Mouse (Mus musculus) fibroblast of lung, adult 2 months (primary cell): ENCODE measurements around the gene Sstr2.
A peak's percentile ranks its signal among the peaks of the same experiment; 100 is the strongest.

ENCODE experiments used
- DNase-seq: peaks from one replicate; pipeline ENCODE4 v3.0.0-alpha.2; 2011; ENCODE audit warnings: low read depth

Gene Sstr2

DNA sequence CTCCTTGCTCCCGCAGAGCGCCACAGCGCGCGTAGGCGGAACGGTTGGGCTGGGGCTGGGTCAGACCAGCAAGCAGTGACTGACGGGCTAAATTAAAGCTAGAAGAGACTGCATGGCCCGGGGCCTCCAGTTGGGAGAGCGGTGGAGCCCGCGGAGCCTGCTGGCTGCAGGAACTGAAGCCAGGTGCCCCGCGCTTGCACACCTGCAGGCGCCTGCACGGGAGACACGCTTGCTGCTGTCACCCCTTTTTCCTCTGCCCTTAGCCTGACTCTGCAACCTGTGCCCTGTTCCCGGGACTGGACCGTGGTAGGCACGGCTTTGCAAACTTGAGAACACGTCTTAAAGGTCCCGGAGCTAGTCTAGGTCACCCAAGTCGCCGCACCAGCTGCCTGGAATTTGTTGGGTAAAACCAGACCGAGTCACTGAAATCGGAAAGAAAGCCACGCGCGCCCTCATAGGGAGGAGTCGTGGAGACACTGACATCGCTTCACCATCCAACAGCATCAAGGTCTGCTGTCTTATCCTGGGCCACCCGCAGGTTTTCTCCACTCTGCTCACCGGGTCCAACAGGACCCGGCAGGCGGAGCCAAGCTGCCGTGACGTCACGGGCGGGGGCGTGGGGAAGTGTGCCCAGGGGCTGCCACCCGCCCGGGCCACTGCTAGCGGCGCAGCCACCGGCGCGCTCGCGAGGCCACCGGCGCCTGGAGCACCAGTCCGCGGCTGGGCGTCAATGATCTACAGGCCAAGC lies at the start of gene Sstr2:
Gene Sstr2 (plus strand): TSS at position 671 of the 748 bp plus-strand sequence.
- DNase-seq: no peak

DNA sequence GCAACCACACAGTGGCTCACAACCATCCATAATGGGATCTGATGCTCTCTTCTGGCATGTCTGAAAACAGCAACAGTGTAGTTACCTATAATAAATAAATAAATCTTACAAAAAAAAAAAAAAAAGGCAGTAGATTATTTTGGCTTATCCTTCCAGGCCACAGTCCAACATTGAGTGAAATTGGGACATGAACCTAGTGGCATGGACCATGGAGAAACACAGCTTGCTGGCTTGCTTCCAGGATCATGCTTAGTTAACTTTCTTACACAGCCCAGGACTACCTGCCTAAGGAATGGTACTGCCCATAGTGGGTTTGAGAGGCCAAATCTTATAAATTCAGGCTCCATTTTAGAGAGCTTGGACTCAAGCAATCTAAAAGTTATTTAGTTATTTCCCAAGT lies 47.5 kb upstream of the Sstr2 start:
- DNase-seq: no peak

DNA sequence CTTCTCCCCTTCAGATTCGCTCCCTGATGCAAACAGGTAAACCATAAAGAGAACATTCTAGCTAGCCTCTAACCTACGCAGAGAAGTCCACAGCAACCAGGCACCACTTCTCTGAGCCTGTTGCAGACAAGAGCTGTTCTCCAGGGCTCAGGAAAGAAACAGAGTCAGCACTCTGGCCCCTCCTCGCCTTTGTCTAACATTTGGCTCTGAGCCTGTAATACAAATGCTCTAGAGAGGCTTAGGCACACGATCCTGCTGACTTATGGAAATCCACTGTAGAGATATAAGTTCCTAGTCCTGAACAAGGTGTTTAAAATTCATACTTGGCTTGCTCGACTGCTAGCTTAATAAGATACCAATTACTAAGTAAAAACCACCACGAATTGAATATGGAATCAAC lies 46.5 kb upstream of the Sstr2 start:
- no peak for DNase-seq

DNA sequence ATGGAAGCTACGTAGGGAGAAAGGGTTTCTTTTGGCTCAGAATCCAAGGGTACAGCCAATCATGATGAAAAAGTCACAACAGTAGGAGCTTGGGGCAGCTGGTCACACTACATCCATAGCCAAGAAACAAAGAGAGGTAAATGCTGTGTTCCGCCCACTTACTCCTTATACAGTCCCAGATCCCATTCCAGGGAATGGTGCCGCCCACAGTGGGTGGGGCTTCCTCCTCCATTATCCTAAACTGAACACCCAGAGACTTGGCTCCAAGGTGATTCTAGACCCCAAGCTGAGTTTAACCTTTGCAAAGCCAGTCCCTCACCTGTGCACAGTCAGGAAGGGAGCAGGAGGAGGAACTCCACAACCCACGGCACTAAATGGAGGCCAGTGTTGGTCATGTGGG lies 41.9 kb upstream of the Sstr2 start:
- no peak for DNase-seq

DNA sequence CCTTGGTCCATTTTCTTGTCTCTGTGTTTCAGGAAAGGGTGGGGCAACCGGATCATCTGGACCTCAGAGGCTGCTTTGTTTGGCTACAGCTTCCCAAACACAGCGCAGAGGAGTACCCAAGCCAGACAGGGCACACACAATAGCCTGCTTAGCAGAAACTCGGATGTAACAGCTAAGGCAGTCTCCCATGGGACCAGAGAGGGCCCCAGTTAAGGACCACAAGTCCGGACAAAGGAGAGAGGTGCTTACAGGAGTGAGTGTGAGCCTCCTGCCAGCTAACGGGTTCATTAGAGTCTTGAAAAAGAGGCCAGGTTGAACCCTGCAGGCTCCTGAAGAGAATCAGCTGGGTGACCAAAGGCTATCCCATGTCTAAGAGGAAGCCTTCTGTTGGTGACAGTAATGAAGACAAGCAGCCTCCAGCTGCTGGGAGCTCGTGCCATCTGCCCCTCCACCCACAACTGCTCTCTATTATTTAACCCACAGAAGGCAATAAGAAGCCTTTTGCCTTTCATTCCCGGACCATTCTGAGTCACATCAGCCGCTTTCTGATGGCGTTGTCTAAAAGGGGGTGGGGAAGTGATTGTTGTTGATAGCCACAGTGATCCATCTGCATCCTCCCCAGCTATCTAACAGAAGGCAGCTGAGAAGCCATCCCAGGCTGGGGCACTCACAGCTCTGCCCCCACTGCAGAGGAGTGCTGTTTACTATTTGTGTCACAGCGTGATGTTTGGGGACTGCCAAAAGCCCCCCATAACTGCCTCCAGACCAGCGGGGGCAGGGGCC lies 35.1 kb upstream of the Sstr2 start:
- DNase-seq: no peak

DNA sequence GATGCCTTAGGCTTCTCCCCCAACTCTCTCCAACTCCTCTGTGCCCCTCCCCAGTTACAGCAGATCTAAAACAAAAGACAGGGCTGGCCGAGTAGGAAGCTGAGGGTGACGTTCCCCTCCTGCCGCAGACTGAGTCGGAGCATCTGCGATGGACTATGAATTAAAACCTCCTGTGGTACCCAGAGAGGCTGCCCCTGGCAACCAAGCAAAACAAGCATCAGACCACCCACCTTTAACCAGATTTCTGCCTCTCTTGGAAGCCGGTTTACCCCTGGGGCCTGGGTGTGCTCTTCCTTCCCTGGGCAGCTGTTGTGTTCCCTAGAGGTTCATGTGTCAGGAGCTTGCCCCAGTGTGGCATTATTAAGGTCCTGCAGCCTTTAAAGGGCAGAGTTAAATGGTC lies 32.7 kb upstream of the Sstr2 start:
- no peak for DNase-seq

DNA sequence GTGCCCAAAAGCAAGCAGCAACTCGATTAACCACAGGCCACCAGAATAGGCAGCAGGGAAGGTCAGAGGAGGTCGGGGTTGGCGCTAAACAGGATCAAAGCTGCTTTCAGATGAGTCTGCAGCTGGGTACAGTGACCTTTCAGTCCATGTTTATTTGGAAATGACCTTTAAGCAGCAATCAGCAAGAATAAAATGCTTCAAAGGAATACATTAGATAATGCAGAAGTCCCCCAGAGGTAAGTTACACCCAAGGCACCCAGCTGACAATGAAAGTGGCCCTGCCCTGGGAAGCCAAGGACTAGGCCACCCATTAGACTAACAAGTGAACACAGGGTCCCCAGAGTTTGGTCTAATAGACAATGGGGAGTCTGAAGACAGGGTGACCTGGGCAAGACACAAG lies 30.2 kb upstream of the Sstr2 start:
- DNase-seq: no peak

DNA sequence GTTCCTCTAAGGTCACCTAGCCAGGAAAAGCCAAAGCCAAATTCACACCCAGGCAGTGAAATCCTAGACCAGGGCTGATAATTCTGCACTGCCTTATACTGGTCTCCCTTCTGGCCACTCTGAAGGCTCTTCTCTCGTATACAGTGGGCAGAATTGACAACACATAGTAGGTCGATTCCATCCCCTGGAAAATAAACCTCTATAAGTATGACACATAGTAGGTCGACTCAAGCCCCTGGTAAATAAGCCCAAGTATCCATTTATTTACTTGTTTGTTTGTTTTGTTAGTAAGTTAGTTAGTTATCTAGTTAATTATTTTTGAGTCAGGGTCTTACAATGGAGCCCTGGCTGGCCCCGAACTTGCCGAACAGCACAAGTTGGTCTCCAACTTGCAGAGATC lies 24.0 kb upstream of the Sstr2 start:
- no peak for DNase-seq

DNA sequence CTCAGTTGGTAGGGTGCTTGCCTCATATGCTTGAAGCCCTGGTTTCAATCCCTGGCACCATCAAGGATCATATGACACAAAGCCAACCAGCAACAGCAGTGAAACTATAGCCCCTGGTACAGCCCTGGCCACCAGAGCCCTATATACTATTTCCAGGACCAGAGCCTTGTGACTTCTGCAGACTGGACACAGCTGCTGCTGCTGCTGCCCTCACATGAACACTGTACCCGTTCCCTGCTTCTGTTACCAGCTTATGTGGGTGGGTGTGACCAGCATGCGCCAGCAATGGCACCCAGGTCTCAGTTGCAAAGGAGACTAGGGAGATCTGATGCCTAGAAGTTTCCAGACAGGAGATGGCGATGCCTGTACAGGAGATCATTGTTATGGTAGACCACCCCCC lies 21.5 kb upstream of the Sstr2 start:
- DNase-seq: no peak

DNA sequence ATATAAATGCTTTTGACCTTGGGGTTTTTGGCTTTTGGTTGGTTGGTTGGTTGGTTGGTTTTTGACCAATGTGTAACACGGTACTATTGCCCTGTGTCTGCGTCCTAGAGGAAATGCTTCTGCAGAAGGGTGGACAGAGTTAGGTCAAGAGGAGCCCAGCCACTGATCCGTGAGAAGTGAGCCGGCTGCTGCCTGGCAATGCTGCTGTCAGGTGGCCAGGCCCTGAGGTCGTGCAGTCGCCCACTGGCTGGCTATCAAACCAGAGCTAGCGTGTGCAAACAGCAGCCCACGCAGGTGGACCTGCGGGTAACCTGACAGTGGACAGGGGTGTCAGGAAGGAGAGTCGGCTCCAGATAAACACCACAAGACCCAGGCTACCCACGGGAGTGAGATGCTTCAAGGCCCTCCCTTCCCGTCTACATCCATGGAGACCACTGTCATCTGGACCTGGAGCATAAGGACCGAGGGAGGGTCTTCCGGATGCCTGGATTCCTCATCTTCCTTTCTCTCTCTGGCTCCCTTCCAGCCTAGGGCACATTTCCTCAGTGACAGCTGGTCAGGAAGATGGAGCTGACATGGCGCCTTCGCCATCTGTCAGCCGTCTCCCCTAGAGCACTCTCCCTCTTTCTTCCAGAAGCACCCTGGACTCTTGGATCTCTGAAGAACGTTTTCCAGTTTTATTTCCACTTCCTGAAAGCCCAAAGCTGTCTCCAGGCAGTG lies 18.5 kb upstream of the Sstr2 start:
- DNase-seq: no peak

DNA sequence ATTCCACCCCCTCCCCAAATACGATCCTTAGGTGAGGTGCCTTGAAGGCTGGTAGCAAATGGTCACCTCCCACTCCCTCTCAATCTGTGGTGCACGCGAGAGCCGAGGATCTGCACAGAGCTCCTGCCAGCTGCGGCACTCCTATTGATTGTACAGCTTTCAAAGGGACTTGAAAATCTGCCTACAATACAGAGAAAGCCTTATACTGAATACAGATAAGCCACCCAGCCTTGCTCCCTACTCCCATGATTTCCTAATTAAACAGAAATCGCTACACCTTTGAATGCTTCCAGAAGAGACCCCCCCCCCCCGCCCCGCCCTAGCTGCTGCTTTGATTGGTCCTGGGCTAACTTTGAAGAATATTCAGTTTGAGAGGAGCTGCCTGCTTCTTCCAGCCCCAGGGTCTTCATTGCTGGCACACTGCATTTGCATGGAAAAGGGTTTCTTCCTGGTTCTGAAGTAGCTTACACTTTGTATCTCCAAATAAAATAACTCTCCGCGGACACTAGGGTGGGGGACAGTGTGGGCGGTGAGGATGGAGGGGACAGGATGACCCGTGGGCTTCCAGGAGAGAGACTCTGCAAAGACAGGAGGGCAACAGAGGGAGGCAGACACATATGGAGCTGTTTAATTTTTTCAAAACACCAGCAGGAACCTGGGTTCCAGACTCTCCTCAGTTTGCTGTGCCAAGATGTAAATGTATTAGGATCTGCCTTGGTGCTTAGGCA lies 17.4 kb upstream of the Sstr2 start:
- no peak for DNase-seq

DNA sequence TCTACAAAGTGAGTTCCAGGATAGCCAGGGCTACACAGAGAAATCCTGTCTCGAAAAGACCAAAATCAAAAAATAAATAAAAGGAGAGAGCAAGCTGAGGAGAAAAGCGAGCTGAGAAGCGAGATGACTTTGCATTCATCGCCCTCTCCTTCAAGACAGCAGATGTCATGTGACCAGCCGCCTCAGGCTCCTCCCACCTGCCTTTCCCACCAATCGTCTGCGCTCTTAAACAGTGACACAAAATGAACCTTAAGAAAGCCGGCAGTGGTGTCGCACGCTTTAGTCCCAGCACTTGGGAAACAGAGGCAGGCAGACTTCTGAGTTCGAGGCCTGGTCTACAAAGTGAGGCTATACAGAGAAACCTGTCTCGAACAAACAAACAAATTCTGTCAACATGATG lies 11.6 kb upstream of the Sstr2 start:
- no peak for DNase-seq

DNA sequence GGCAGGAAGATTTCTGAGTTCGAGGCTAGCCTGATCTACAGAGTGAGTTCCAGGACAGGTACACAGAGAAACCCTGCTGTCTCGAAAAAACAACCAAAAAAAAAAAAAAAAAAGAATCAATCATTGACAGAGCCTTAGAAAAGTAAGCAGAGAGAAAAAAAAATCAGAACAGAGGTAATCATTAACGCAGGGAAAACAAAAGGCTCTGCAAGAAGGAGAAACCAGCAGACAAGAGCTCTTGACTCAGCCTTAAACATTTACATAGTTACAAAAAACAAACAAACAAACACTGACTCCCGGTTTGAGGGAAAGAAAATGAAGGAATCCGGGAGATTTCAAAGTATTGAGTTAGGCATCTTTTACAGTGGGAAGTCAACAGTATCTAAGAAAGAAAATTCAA lies 9.6 kb upstream of the Sstr2 start:
- DNase-seq: no peak

DNA sequence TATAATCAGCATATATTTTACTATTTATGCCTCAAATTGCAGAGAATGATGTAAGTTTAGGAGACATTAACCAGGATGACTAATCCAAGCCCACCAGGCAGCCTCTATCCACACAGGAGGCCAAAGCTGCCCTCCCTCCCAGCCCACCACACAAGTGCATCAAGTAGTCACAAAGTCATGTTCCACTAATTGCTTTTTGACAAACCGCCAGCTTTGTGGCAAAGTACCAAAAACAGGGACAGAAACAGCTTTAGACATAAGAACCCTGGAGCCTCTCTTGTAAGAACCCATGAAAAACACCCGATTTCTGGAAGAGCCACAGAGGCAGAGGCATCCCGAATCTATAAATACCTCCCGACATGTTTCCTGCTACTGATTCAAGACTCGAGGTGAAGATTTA lies 8.9 kb upstream of the Sstr2 start:
- no peak for DNase-seq

DNA sequence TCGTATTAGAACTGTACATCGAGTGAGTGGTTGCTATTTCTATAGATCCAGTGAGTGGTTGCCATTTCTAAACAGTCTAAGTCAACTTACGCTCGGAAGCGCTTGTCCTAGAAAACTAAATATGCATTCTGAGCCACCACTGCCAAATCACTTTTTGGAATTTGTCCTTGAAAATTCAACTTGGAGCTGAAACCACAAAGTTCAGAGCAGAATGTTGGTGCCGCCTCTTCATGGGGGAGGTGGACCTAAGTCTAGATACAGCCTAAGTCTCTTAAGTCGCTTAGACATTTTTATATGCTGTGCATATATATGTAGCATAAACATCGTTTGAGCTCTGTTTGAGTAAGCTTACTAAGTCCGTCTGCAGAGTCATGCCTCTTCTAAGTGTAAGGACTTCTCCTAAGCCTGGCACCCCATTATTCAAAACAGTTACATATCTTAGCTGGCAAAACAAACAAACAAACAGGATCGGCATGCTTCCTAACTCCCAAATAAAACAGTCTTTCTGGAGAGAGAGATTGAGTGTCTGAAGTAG lies 8.0 kb upstream of the Sstr2 start:
- DNase-seq: no peak

DNA sequence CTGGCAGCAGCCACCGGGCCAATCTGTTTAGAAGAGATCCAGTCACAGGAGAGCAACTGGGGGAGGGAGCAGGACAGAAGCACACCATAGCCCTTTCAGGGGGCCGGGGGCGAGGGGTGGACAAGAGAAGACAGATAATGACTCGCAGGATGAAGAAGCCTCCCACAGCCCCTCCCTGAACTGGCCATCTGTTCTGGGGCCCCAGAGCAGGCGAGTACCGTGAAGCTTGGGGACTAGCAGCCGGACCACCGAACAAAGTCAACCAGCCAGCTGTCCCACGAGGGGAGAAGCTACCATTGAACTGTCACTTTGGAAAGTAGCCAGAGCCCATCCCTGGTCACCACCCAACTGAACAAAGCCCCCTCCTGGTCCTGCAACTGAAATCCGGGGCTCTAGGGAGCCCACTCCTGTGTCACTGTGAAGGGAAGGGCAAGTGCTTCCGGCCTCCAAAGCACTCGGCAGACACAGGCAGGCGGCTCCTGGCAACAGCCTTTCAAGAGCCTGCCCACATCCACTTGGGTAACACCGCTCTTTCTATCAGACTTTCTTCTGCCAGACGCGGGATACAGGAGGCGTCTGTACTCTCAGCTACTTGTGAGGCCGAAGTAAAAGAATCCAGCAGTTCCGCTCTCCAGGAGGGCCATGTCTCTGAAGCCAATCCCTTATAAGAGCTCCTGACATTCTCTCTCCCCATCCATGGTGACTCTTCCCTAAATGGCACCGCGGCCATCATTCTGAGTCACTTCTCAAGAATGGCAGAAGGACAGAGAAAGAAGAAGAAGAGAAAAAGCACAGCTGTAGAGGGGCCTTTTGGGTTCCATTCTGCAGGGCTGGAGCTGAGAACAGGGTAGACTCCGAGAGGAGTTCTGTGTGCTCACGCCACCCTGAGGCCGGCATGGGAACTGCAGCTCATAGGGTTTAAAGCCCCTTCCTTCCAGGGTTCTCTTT lies 7.2 kb upstream of the Sstr2 start:
- peak; percentile 41 for DNase-seq

DNA sequence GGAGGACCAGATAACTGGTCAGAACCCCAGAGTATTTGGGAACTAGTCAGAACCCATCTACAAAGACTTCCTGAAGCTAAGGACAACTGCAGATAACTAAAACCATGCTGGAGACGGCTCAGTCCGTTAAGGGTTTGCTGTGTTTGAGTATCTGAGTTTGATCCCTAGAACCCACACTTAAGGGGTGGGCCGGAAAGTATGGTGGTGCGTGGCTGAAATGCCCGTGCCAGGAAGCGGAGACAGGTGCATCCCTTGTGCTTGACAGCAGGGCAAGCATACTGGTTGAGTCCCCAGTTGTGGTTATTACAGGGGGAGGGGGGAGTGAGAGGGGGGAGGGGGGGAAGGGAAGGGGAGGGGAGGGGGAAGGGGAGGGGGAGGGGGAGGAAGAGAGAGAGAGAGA lies 4.7 kb upstream of the Sstr2 start:
- no peak for DNase-seq

DNA sequence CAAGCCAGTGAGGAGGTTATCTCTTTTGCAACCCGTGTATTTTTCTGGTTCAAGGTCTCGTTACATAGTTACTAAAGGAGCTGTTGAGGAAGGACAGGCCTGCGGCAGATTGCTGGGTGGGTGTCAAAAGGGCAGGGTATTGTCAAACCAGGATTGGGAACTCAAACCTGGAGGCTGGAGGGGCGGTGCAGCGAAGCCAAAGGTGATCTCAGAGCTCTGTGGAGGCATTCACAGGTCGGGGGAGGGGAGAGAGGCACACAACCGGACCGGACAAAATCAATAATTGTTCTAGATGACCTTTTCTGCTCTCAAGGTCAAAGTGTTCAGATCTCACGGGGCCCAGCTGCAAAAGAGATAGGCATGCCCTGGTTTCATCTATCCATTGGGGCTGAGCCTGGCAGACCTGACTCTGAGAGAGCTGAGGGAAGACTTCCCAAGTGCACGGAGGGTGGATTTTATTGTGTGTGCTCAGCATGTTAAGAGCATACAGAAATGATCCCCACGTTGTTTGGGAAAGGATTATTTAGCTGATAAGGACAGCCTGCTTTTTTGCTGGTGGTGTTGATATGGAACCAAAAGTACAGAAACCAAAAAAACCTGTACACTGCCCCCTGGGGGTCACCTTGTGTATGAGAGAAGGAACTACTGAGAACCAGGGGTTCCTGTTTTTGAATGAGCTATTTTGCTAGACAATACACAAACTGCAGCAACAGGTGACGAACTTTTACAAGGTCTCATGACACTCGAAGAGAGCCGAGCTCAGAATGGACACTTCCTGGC lies 1.8 kb upstream of the Sstr2 start:
- no peak for DNase-seq

DNA sequence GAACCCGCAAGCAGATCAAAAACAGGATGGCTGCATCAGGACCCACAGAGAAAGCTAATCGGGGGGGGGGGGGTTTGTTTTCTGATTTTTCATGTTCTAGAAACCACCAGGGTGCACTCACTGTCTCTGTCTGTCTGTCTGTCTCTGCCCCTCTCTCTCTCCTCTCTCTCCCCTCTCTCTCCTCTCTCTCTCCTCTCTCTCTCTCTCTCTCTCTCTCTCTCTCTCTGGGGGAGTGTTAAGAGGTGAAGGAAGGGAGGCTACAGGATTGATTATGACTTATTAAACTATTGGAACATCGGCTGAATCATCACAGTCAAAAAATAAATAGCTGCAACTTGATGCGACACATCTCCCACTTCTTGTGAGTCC lies 855 bp upstream of the Sstr2 start:
- no peak for DNase-seq

DNA sequence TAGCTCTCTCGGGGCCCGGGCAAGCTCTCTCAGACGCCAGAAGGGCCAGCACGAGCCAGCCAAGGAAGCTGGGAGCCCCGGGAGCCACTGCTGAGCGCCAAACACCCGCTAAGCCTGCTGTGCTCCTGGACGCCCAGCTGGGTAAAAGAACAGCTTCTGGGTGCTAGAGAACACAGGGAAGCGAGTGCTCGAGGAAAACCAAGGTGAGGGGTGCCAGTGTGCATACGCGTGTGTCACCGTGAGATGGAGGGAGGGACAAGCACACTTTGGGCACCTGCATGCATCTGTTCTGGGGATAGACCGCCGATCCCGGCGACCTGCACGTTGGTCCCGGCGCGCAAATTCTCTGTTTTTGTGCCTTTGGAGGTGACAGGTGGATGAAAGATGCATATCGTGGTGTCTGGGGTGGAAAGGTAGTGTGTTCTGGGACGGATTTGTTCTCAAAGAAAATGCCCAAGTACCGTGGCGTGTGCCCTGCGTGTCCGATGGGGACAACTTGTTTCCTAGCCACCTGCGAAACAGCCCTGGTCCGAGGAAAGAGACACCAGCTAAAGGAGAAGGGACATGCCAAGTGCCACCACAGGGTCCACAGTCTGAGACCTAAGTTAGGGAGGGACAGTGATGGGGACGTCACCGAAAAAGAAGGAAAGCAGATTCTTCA lies 408 bp downstream of the Sstr2 start:
- no peak for DNase-seq
